Mouse (Mus musculus): Measurements from ENCODE around the gene Cyp4f18.
A peak's percentile ranks its signal among the peaks of the same experiment; 100 is the strongest.

The Cyp4f18 gene

DNA sequence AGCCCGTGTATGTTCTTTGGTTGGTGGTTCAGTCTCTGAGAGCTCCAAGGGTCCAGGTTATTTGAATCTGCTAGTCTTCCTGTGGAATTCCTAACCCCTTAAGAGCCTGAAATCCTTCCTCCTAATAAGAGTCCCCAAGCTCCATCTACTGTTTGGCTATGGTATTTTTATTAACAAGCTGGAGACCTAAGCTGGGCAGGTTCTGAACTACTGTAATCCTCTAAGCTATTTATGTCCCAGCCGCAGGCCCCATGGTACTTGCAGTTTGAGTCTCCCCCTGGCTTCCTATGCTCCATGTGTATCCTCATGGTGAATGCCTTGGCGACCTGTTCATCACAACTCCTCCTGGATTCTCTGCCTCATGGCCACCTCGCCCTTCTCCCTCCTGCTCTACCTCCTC lies 24.8 kb downstream of the Cyp4f18 start:
- Histone ChIP-seq H3K27me3 (ENCODE audit: insufficient read depth, low read length) (peaks cover 8% of the 10 kb centered on the region; the same call in 1 of the 2 replicates), H3K9me3 (ENCODE audit: low read length) (no peaks in the 10 kb centered on the region), H3K4me1 (replicated peaks; ENCODE audit: low read depth, low read length) (peaks cover 15% of the 10 kb centered on the region), H3K4me3 (replicated peaks; ENCODE audit: low read length) (no peak overlapping the region), H3K36me3 (ENCODE audit: insufficient read depth, low read length) (no peaks in the 10 kb centered on the region)
- no peak for TF ChIP-seq CTCF (conservative IDR thresholded peaks at IDR 0.05; ENCODE audit: low read length)
- no peak for TF ChIP-seq POU5F1 (IDR thresholded peaks at IDR 0.05; ENCODE audit: borderline replicate concordance, low read length)
- TF ChIP-seq NANOG (IDR thresholded peaks at IDR 0.05; ENCODE audit: borderline replicate concordance, low read length): no peak

- no peak overlapping the region for H3K4me3 ChIP-seq (replicated peaks; ENCODE audit: low read length)
- H3K4me1 ChIP-seq (replicated peaks; ENCODE audit: low read depth, low read length): peaks cover 4% of the 10 kb centered on the region; the same call in 1 of the 2 replicates
- peaks cover 11% of the 10 kb centered on the region; the same call in 1 of the 2 replicates for H3K9me3 ChIP-seq (ENCODE audit: low read length)
- H3K27me3 ChIP-seq (ENCODE audit: insufficient read depth, low read length): no peaks in the 10 kb centered on the region
- TF ChIP-seq NANOG (IDR thresholded peaks at IDR 0.05; ENCODE audit: borderline replicate concordance, low read length) (no peak), CTCF (conservative IDR thresholded peaks at IDR 0.05; ENCODE audit: low read length) (no peak), POU5F1 (IDR thresholded peaks at IDR 0.05; ENCODE audit: borderline replicate concordance, low read length) (no peak)
- no peaks in the 10 kb centered on the region for H3K36me3 ChIP-seq (ENCODE audit: insufficient read depth, low read length)
Measured at GRCm38 (mm10) chr8:71981456-71981855, 28.0 kb downstream of the Cyp4f18 start.

- no peak for TF ChIP-seq CTCF (conservative IDR thresholded peaks at IDR 0.05; ENCODE audit: low read length)
Measured at GRCm38 (mm10) chr8:71981032-71981431, 28.4 kb downstream of the Cyp4f18 start.

DNA sequence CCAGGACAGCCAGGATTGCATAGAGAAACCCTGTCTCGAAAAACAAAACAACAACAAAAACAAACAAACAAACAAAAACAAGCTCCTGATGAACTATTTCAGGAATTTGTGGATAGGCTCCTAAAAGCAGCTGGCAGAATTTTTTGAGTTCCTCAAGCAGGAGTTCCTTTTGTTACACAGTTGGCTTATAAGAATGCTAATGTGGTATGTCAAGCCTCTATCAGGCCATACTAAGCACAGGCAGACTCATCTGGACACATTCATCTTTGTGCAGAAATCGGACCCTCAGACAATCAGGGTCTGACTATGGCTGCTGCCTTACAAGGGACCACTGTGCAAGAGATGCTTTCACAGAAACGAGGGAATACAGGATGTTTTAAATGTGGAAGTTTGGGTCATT lies 35.2 kb downstream of the Cyp4f18 start:
- peaks cover 31% of the 10 kb centered on the region for H3K4me1 ChIP-seq (replicated peaks; ENCODE audit: low read depth, low read length)
- no peaks in the 10 kb centered on the region for H3K27me3 ChIP-seq (ENCODE audit: insufficient read depth, low read length)
- H3K9me3 ChIP-seq (ENCODE audit: low read length): peaks cover 17% of the 10 kb centered on the region; the same call in 1 of the 2 replicates
- no peak for TF ChIP-seq POU5F1 (IDR thresholded peaks at IDR 0.05; ENCODE audit: borderline replicate concordance, low read length)
- no peak for TF ChIP-seq NANOG (IDR thresholded peaks at IDR 0.05; ENCODE audit: borderline replicate concordance, low read length)
- TF ChIP-seq CTCF (conservative IDR thresholded peaks at IDR 0.05; ENCODE audit: low read length): no peak
- H3K4me3 ChIP-seq (replicated peaks; ENCODE audit: low read length): no peak overlapping the region
- peaks cover 16% of the 10 kb centered on the region for H3K36me3 ChIP-seq (ENCODE audit: insufficient read depth, low read length)

More at GRCm38 (mm10) chr8:71981032-71981431, 28.4 kb downstream of the Cyp4f18 start:
- peaks cover 4% of the 10 kb centered on the region; the same call in 1 of the 2 replicates for H3K4me1 ChIP-seq (replicated peaks; ENCODE audit: low read depth, low read length)
- H3K27me3 ChIP-seq (ENCODE audit: insufficient read depth, low read length): no peaks in the 10 kb centered on the region
- no peaks in the 10 kb centered on the region for H3K36me3 ChIP-seq (ENCODE audit: insufficient read depth, low read length)
- peaks cover 15% of the 10 kb centered on the region; the same call in 1 of the 2 replicates for H3K9me3 ChIP-seq (ENCODE audit: low read length)
- H3K4me3 ChIP-seq (replicated peaks; ENCODE audit: low read length): no peak overlapping the region

- H3K4me3 ChIP-seq (replicated peaks; ENCODE audit: low read length): no peak overlapping the region
- H3K27me3 ChIP-seq (ENCODE audit: insufficient read depth, low read length): no peaks in the 10 kb centered on the region
- peaks cover 16% of the 10 kb centered on the region for H3K9me3 ChIP-seq (ENCODE audit: low read length)
- H3K4me1 ChIP-seq (replicated peaks; ENCODE audit: low read depth, low read length): peaks cover 31% of the 10 kb centered on the region
- peak; percentile 92 for TF ChIP-seq CTCF (conservative IDR thresholded peaks at IDR 0.05; ENCODE audit: low read length)
- no peak for TF ChIP-seq POU5F1 (IDR thresholded peaks at IDR 0.05; ENCODE audit: borderline replicate concordance, low read length)
- peaks cover 39% of the 10 kb centered on the region for H3K36me3 ChIP-seq (ENCODE audit: insufficient read depth, low read length)
Measured at GRCm38 (mm10) chr8:71971945-71972344, 37.5 kb downstream of the Cyp4f18 start.

DNA sequence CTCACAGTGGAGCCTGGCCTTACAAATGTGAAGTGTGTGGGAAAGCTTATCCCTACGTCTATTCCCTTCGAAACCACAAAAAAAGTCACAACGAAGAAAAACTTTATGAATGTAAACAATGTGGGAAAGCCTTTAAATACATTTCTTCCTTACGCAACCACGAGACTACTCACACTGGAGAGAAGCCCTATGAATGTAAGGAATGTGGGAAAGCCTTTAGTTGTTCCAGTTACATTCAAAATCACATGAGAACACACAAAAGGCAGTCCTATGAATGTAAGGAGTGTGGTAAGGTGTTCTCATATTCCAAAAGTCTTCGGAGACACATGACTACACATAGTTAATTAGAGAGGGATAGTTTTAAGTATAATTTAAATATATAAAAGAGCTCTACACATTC lies 40.8 kb downstream of the Cyp4f18 start:
- H3K4me3 ChIP-seq (replicated peaks; ENCODE audit: low read length): no peak overlapping the region
- peaks cover 29% of the 10 kb centered on the region for H3K4me1 ChIP-seq (replicated peaks; ENCODE audit: low read depth, low read length)
- H3K9me3 ChIP-seq (ENCODE audit: low read length): peaks cover 40% of the 10 kb centered on the region
- H3K27me3 ChIP-seq (ENCODE audit: insufficient read depth, low read length): no peaks in the 10 kb centered on the region
- TF ChIP-seq CTCF (conservative IDR thresholded peaks at IDR 0.05; ENCODE audit: low read length): no peak
- TF ChIP-seq POU5F1 (IDR thresholded peaks at IDR 0.05; ENCODE audit: borderline replicate concordance, low read length): no peak
- TF ChIP-seq NANOG (IDR thresholded peaks at IDR 0.05; ENCODE audit: borderline replicate concordance, low read length): no peak
- H3K36me3 ChIP-seq (ENCODE audit: insufficient read depth, low read length): peaks cover 72% of the 10 kb centered on the region

DNA sequence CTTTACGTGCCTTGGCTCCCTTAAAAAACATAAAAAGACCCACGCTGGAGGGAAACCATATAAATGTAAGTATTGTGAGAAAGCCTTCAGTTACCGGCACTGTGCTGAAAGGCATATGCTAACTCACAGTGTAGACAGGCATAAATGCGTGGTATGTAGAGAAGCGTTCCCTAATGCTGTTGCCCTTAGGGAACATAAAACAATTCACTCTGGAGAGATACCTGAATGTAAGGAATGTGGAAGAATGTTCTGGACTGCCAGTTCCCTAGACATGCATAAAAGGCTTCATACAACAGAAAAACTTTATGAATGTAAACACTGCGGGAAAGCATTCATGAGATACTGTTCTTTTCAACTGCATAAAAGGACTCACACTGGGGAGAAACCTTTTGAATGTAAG lies 41.3 kb downstream of the Cyp4f18 start:
- peaks cover 77% of the 10 kb centered on the region for H3K36me3 ChIP-seq (ENCODE audit: insufficient read depth, low read length)
- H3K4me3 ChIP-seq (replicated peaks; ENCODE audit: low read length): no peak overlapping the region
- peaks cover 30% of the 10 kb centered on the region for H3K4me1 ChIP-seq (replicated peaks; ENCODE audit: low read depth, low read length)
- peaks cover 40% of the 10 kb centered on the region for H3K9me3 ChIP-seq (ENCODE audit: low read length)
- TF ChIP-seq POU5F1 (IDR thresholded peaks at IDR 0.05; ENCODE audit: borderline replicate concordance, low read length) (no peak), CTCF (conservative IDR thresholded peaks at IDR 0.05; ENCODE audit: low read length) (no peak), NANOG (IDR thresholded peaks at IDR 0.05; ENCODE audit: borderline replicate concordance, low read length) (no peak)
- no peaks in the 10 kb centered on the region for H3K27me3 ChIP-seq (ENCODE audit: insufficient read depth, low read length)

DNA sequence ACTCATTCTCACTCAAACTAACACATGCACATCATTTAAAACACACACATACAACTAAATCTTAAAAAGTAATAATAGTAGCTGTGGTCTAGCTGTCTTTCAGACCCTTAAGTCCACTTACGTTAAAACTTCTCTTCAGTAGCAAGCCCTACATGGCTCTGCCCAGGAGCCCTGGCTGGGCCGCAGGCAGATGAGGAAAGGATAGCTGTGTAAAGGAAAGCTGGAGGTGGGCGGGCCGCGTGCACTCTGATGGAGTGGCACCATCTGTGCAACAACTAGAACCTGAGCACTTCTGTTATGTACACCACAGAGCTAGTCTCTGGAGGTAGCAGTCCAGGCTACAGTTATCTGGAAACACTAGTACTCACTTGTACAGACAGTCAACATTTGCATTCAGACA lies 42.2 kb downstream of the Cyp4f18 start:
- no peak for TF ChIP-seq CTCF (conservative IDR thresholded peaks at IDR 0.05; ENCODE audit: low read length)
- TF ChIP-seq POU5F1 (IDR thresholded peaks at IDR 0.05; ENCODE audit: borderline replicate concordance, low read length): no peak
- Histone ChIP-seq H3K36me3 (ENCODE audit: insufficient read depth, low read length) (peaks cover 80% of the 10 kb centered on the region), H3K27me3 (ENCODE audit: insufficient read depth, low read length) (no peaks in the 10 kb centered on the region), H3K4me1 (replicated peaks; ENCODE audit: low read depth, low read length) (peaks cover 23% of the 10 kb centered on the region), H3K9me3 (ENCODE audit: low read length) (peaks cover 40% of the 10 kb centered on the region), H3K4me3 (replicated peaks; ENCODE audit: low read length) (no peak overlapping the region)

DNA sequence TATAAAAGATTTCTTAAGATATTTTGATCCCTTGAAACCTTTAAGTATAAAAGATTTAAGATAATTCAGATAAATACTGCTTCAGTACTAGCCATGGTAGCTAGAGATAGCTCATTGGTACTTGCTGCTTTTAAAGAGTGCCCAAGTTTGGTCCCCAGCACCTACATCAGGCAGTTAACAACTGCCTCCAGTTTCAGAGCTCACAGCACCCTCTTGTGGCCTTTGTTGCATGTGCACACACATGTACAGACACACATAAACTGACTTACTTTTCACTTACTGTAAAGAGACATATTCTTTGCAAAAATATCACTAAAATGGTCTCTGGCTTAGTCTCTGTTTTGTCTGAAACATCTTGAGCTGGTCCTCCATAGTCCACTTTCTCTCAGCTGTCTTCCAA lies 43.0 kb downstream of the Cyp4f18 start:
- H3K27me3 ChIP-seq (ENCODE audit: insufficient read depth, low read length): no peaks in the 10 kb centered on the region
- H3K36me3 ChIP-seq (ENCODE audit: insufficient read depth, low read length): peaks cover 89% of the 10 kb centered on the region
- TF ChIP-seq POU5F1 (IDR thresholded peaks at IDR 0.05; ENCODE audit: borderline replicate concordance, low read length) (no peak), CTCF (conservative IDR thresholded peaks at IDR 0.05; ENCODE audit: low read length) (0 out of 2 replicates have a peak, but pooled peaks have one; percentile 19)
- no peak overlapping the region for H3K4me3 ChIP-seq (replicated peaks; ENCODE audit: low read length)
- H3K9me3 ChIP-seq (ENCODE audit: low read length): peaks cover 40% of the 10 kb centered on the region
- peaks cover 24% of the 10 kb centered on the region for H3K4me1 ChIP-seq (replicated peaks; ENCODE audit: low read depth, low read length)

All from E14TG2a.4 (cell line).